Mouse (Mus musculus): Measurements from ENCODE around the gene Wfdc6a.

DNA sequence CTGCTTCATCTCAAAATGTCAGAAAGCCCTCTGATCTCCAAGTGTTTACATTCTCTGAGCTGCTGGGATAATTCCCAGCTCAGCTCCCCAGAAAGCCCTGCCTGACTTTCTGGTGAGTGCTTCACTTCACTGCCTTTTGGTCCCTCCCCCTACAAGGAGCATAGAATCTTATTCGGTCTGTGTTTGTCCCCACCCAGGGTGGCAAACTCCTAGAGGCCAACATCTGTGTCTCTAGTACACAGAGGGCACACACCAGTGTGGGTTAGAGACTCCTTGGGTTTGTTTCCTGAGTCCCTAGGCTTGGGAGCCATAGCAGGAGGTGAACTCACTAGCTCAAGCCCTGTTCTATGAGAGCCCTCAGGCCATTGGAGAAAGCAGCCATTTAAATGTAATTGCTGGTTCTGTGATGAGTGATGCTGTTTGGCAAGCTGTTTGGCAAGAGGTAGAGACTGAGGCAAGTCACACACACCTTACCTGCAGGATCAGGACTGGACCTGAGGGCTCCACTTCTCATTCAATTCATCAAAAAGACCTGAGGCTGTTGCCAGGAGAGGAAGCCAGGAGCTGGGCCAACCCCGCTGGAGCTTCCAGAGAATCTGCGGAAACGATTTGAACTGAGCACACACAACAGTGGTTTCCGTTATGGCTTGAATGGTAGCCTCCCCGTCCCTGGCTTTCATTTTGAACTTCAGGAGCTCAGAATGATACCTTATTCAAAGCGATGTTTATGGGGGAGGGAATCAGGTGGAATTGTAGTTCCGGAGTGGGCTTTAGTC, 44.4 kb downstream of the Wfdc6a start:
- TF ChIP-seq CTCF (IDR thresholded peaks at IDR 0.05; ENCODE audit: low read depth) (no peak), EP300 (IDR thresholded peaks at IDR 0.05; ENCODE audit: low read depth) (no peak)

Measured in liver, embryonic 14.5 days (tissue).